Mouse (Mus musculus): ENCODE measurements around the gene Gm49373. TPM values are rescaled to one million over a fixed set of nuclear protein-coding genes. Genes with fewer than 3 reads are reported as not detected.
A peak's percentile ranks its signal among the peaks of the same experiment; 100 is the strongest.

The Gm49373 gene
- polyA plus RNA-seq, 1 experiment from 2014 or later = 1.4 TPM

DNA sequence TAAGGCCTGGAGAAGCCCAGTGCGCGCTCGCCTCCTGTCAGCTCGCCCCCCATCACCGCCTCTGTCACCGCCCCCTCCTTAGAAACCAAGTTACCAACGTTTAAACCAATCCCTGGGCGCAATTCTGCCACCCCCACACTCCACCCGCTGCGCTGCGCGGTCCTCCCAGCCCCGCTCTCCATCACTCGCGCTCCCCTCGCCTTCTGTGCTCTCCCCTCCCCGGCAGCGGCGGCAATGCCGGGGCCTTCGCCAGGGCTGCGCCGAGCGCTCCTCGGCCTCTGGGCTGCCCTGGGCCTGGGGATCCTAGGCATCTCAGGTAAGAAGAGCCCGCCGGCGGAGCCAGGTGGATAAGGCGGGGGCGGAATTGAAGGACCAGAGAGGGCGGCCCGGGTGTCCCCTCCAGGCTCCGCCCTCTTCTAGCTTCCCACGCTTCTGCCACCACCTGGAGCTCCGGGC, 41.0 kb downstream of the Gm49373 start, which contains the start of gene Icam5:
Gene Icam5 (plus strand): TSS at position 178 of the 456 bp plus-strand sequence.
- peaks cover 75% of the 10 kb centered on the region for H3K27me3 ChIP-seq (replicated peaks; ENCODE audit: control insufficient read depth, insufficient read depth, low read length)
- H3K36me3 ChIP-seq (ENCODE audit: control insufficient read depth, insufficient read depth) = no peaks in the 10 kb centered on the region
- peaks cover 48% of the 10 kb centered on the region for H3K4me1 ChIP-seq (replicated peaks; ENCODE audit: control insufficient read depth, insufficient read depth, low read length)
- H3K9me3 ChIP-seq (ENCODE audit: control insufficient read depth, low read length) = no peaks in the 10 kb centered on the region
- under 1% methylated on average over 35 of the region's 35 CpGs for WGBS
- H3K4me3 ChIP-seq (replicated peaks; ENCODE audit: low read length) = peak within 1 kb of the TSS; percentile 61
- H3K27ac ChIP-seq (ENCODE audit: low read length) = no peak within 1 kb of the TSS
- ATAC-seq = peak; percentile 68
- peak within 1 kb of the TSS; percentile 64 for H3K9ac ChIP-seq (replicated peaks; ENCODE audit: low read depth, low read length)
- H3K4me2 ChIP-seq (ENCODE audit: low read length) = peak within 1 kb of the TSS; percentile 99

DNA sequence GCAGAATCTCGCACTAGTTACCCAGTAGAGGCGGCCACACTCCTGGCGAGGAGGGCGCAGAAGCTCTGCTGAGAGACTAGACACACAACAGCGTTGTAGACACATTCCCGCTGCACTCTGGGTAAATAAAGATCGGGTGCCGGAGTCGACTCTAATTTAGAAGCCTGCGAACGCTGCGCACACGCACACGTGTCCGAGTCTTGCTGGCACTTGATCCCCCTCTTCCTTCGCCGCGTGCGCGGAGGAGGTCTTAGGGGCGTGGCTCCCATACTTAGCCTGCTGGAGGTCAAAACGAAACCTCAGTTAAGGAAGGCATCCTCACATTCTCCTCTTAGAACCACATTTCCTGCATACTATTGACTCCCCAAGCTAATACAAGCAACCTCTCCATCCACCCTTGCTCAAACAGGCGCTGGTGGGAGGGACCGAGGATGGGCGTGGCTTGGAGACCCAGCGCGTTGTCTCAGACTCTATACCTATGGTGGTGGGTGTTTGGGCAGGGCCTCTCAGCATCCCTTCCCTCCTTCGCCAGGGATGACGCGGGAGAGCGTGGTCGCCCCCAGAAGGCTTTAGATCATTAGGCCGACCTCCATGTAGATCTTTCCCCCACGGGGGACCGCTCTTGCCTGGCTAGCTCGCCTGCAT, 41.5 kb downstream of the Gm49373 start:
- H3K27ac ChIP-seq (ENCODE audit: low read length) = no peak overlapping the region

DNA sequence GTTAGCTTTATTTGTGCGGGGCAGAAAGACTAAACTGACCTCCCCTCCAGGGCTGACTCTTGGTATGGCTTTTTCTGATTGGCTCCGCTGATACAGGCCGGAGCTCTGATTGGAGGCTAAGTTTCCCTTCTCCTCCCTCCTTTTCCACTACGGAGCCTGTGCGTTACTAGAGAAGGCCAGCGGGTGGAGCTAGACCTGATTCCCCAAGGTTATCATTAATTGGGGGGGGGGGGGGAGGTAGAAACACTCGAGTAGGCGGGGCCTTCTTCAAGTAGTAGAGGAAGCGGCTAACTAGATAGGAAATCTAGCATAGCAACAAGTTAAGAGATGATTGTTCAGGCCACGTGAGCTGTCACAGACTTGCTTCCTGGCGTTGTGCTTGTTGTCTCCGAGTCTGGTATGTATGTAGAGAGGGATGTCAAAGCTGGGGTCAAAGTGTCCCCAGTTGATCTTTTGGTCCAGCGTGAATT, 42.1 kb downstream of the Gm49373 start:
- no peak overlapping the region for H3K27ac ChIP-seq (ENCODE audit: low read length)
- peak; percentile 37 for ATAC-seq
- H3K4me1 ChIP-seq (replicated peaks; ENCODE audit: control insufficient read depth, insufficient read depth, low read length) = peaks cover 42% of the 10 kb centered on the region
- peak overlapping the region; percentile 61 for H3K4me3 ChIP-seq (replicated peaks; ENCODE audit: low read length)
- H3K27me3 ChIP-seq (replicated peaks; ENCODE audit: control insufficient read depth, insufficient read depth, low read length) = peaks cover 64% of the 10 kb centered on the region
- 0% methylated on average over 13 of the region's 13 CpGs for WGBS
- no peaks in the 10 kb centered on the region for H3K36me3 ChIP-seq (ENCODE audit: control insufficient read depth, insufficient read depth)
- H3K9ac ChIP-seq (replicated peaks; ENCODE audit: low read depth, low read length) = no peak overlapping the region
- H3K9me3 ChIP-seq (ENCODE audit: control insufficient read depth, low read length) = no peaks in the 10 kb centered on the region
- H3K4me2 ChIP-seq (ENCODE audit: low read length) = peak overlapping the region; percentile 99

More for the DNA sequence above, 41.5 kb downstream of the Gm49373 start:
- no peaks in the 10 kb centered on the region for H3K36me3 ChIP-seq (ENCODE audit: control insufficient read depth, insufficient read depth)
- H3K9ac ChIP-seq (replicated peaks; ENCODE audit: low read depth, low read length) = peak overlapping the region; percentile 64
- peak overlapping the region; percentile 61 for H3K4me3 ChIP-seq (replicated peaks; ENCODE audit: low read length)
- peak; percentile 75 for ATAC-seq
- peaks cover 42% of the 10 kb centered on the region for H3K4me1 ChIP-seq (replicated peaks; ENCODE audit: control insufficient read depth, insufficient read depth, low read length)
- no peaks in the 10 kb centered on the region for H3K9me3 ChIP-seq (ENCODE audit: control insufficient read depth, low read length)
- WGBS = under 1% methylated on average over 36 of the region's 36 CpGs
- peaks cover 69% of the 10 kb centered on the region for H3K27me3 ChIP-seq (replicated peaks; ENCODE audit: control insufficient read depth, insufficient read depth, low read length)
- peak overlapping the region; percentile 99 for H3K4me2 ChIP-seq (ENCODE audit: low read length)

DNA sequence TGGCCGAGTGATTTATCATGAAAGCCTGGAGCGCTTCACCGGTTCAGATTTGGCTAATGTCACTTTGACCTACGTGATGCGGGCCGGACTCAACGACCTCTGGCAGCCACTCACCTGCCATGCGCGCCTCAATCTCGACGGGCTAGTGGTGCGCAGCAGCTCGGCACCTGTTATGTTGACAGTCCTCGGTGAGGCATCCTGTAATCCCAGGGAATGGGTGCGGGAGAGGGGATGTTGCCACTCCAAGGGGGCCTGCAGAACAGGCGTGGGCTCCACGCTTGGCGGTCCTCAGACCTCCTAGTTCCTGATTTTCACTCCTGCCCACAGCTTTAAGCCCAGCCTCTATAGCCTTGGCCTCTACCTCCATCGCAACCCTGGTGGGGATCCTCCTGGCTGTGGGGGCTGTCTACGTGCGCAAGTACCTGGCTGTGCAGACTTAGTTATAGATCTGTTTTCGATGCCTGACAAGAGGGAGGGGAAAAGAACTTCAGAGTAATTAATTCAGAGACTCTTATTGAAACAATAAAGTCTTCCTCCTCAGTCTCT, 42.8 kb downstream of the Gm49373 start:
- no peak overlapping the region for H3K9ac ChIP-seq (replicated peaks; ENCODE audit: low read depth, low read length)
- WGBS = 21% methylated on average over 22 of the region's 22 CpGs
- H3K4me3 ChIP-seq (replicated peaks; ENCODE audit: low read length) = no peak overlapping the region
- peaks cover 38% of the 10 kb centered on the region for H3K4me1 ChIP-seq (replicated peaks; ENCODE audit: control insufficient read depth, insufficient read depth, low read length)
- no peak for ATAC-seq
- no peak overlapping the region for H3K27ac ChIP-seq (ENCODE audit: low read length)
- H3K4me2 ChIP-seq (ENCODE audit: low read length) = peak overlapping the region; percentile 99; the same call in 1 of the 2 replicates
- H3K36me3 ChIP-seq (ENCODE audit: control insufficient read depth, insufficient read depth) = no peaks in the 10 kb centered on the region
- H3K27me3 ChIP-seq (replicated peaks; ENCODE audit: control insufficient read depth, insufficient read depth, low read length) = peaks cover 57% of the 10 kb centered on the region
- H3K9me3 ChIP-seq (ENCODE audit: control insufficient read depth, low read length) = no peaks in the 10 kb centered on the region

DNA sequence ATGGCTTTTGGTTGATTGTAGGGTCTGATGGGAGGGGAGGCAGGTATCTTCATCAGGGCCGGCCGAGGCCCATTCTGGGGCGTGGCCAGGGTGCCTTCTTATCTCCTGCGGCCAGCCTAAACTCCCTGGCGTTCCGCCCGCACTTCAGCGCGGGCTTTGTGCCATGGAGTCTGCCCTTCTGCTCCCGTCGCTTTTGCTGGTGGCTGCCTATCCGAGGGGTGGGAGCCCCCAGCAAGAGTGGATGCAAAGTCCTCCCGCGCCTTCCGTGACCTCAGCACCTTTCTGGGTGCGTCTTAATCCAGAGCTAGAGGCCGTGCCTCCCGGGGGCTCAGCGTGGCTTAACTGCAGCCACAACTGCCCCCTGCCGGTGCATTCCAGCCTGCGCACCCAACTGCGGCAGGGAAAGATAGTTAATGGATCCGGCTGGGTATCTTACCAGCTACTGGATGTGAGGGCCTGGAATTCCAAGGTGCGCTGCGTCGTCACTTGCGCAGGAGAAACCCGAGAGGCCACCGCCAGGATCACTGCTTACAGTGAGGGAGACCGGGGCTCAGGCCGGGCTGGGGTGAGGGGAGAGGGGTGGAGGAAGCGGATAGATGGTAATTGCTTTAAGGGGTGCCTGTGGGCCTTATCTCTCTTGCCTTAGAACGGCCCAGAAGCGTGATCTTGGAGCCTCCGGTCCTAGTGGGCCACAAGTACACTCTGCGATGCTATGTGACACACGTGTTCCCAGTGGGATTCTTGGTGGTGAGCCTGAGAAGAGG, 43.4 kb downstream of the Gm49373 start, which contains the start of gene Icam4:
Gene Icam4 (plus strand): TSS at position 83 of the 764 bp plus-strand sequence.
- Histone ChIP-seq H3K4me2 (ENCODE audit: low read length) (peak within 1 kb of the TSS; percentile 41; the same call in 1 of the 2 replicates), H3K9me3 (ENCODE audit: control insufficient read depth, low read length) (no peaks in the 10 kb centered on the region), H3K9ac (replicated peaks; ENCODE audit: low read depth, low read length) (no peak within 1 kb of the TSS), H3K27ac (ENCODE audit: low read length) (no peak within 1 kb of the TSS), H3K36me3 (ENCODE audit: control insufficient read depth, insufficient read depth) (no peaks in the 10 kb centered on the region), H3K4me1 (replicated peaks; ENCODE audit: control insufficient read depth, insufficient read depth, low read length) (peaks cover 37% of the 10 kb centered on the region), H3K27me3 (replicated peaks; ENCODE audit: control insufficient read depth, insufficient read depth, low read length) (peaks cover 50% of the 10 kb centered on the region), H3K4me3 (replicated peaks; ENCODE audit: low read length) (peak within 1 kb of the TSS; percentile 21)
- 3% methylated on average over 37 of the region's 37 CpGs for WGBS
- no peak for ATAC-seq

DNA sequence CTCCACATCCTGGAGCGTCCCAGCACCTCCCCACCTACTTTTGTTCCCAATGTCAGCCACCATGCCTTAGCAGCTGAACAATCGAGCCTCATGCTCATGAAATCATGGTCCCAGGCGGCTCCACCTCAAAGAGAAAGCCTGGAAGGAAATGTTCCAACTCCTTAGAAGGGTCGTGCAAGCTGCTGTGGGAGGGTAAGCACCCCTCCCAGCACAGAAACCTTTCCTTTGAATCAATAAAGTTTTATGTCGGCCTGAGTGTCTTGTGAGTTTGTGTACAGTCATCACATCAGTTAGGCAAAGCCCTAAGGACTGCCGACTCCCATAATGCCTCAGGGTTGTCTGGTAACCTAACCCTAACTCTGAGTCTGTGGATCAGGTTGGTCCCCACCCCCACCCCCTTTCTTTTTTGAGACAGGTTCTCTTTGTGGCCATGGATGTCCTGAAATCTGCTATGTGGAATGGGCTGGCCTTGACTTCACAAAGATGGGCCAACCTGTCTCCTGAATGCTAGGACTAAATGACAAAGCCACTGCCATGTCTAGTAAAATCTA, 44.3 kb downstream of the Gm49373 start:
- no peaks in the 10 kb centered on the region for H3K36me3 ChIP-seq (ENCODE audit: control insufficient read depth, insufficient read depth)
- no peak overlapping the region for H3K4me2 ChIP-seq (ENCODE audit: low read length)
- WGBS = 73% methylated on average over 6 of the region's 6 CpGs
- H3K27ac ChIP-seq (ENCODE audit: low read length) = no peak overlapping the region
- H3K4me1 ChIP-seq (replicated peaks; ENCODE audit: control insufficient read depth, insufficient read depth, low read length) = peaks cover 37% of the 10 kb centered on the region
- no peak for ATAC-seq
- no peak overlapping the region for H3K4me3 ChIP-seq (replicated peaks; ENCODE audit: low read length)
- no peaks in the 10 kb centered on the region for H3K9me3 ChIP-seq (ENCODE audit: control insufficient read depth, low read length)
- H3K9ac ChIP-seq (replicated peaks; ENCODE audit: low read depth, low read length) = no peak overlapping the region
- H3K27me3 ChIP-seq (replicated peaks; ENCODE audit: control insufficient read depth, insufficient read depth, low read length) = peaks cover 45% of the 10 kb centered on the region

DNA sequence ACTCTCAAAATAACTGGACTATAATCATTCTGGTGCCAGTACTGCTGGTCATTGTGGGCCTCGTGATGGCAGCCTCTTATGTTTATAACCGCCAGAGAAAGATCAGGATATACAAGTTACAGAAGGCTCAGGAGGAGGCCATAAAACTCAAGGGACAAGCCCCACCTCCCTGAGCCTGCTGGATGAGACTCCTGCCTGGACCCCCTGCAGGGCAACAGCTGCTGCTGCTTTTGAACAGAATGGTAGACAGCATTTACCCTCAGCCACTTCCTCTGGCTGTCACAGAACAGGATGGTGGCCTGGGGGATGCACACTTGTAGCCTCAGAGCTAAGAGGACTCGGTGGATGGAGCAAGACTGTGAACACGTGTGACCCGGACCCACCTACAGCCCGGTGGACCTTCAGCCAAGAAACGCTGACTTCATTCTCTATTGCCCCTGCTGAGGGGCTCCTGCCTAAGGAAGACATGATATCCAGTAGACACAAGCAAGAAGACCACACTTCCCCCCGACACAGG, 45.1 kb downstream of the Gm49373 start:
- H3K36me3 ChIP-seq (ENCODE audit: control insufficient read depth, insufficient read depth) = no peaks in the 10 kb centered on the region
- H3K4me3 ChIP-seq (replicated peaks; ENCODE audit: low read length) = no peak overlapping the region
- ATAC-seq = no peak
- no peak overlapping the region for H3K9ac ChIP-seq (replicated peaks; ENCODE audit: low read depth, low read length)
- no peak overlapping the region for H3K27ac ChIP-seq (ENCODE audit: low read length)
- H3K9me3 ChIP-seq (ENCODE audit: control insufficient read depth, low read length) = no peaks in the 10 kb centered on the region
- no peak overlapping the region for H3K4me2 ChIP-seq (ENCODE audit: low read length)
- WGBS = 60% methylated on average over 8 of the region's 8 CpGs
- peaks cover 37% of the 10 kb centered on the region for H3K27me3 ChIP-seq (replicated peaks; ENCODE audit: control insufficient read depth, insufficient read depth, low read length)
- H3K4me1 ChIP-seq (replicated peaks; ENCODE audit: control insufficient read depth, insufficient read depth, low read length) = peaks cover 29% of the 10 kb centered on the region

DNA sequence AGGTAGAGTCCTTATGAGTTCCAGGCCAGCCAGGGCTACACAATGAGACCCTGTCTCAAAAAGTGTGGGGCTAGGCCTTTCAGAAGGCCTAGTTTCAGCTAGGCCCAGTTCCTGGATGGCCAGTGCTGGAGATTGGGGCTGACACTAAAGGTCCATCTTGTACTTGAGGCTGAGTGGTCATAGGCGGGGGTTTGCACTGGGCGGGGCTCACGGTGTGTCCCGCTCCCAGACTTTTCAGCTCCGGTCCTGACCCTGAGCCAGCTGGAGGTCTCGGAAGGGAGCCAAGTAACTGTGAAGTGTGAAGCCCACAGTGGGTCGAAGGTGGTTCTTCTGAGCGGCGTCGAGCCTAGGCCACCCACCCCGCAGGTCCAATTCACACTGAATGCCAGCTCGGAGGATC, 46.0 kb downstream of the Gm49373 start:
- Histone ChIP-seq H3K9ac (replicated peaks; ENCODE audit: low read depth, low read length) (no peak overlapping the region), H3K4me2 (ENCODE audit: low read length) (no peak overlapping the region), H3K36me3 (ENCODE audit: control insufficient read depth, insufficient read depth) (no peaks in the 10 kb centered on the region), H3K27me3 (replicated peaks; ENCODE audit: control insufficient read depth, insufficient read depth, low read length) (peaks cover 30% of the 10 kb centered on the region), H3K4me3 (replicated peaks; ENCODE audit: low read length) (no peak overlapping the region), H3K9me3 (ENCODE audit: control insufficient read depth, low read length) (no peaks in the 10 kb centered on the region), H3K4me1 (replicated peaks; ENCODE audit: control insufficient read depth, insufficient read depth, low read length) (peaks cover 19% of the 10 kb centered on the region), H3K27ac (ENCODE audit: low read length) (no peak overlapping the region)
- 82% methylated on average over 12 of the region's 12 CpGs for WGBS
- no peak for ATAC-seq
